Mouse (Mus musculus): Measurements from ENCODE around the gene Slc16a5.

Slc16a5 gene

GRCm38 (mm10) chr11:115519581-115519980, 57.3 kb downstream of the Slc16a5 start:
- no peak for DNase-seq

DNA sequence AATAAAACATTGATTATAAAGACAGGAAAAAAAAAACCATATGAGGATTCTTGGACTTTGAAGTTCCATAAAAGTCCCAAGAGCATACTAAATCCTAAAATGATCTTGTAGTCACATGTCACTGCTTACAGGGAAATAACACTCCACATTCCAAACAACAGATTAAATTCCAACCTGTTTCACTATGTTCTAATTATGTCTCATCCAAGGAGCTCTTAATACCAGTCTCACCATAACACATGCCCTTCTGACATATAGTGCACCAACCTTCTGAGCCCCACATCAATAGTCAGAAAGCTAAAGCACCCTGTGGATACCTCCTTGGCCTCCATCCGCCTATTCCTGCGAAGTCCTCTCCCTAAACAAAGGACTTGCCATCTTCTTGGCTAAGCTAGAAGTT, 57.9 kb downstream of the Slc16a5 start:
- DNase-seq = no peak

DNA sequence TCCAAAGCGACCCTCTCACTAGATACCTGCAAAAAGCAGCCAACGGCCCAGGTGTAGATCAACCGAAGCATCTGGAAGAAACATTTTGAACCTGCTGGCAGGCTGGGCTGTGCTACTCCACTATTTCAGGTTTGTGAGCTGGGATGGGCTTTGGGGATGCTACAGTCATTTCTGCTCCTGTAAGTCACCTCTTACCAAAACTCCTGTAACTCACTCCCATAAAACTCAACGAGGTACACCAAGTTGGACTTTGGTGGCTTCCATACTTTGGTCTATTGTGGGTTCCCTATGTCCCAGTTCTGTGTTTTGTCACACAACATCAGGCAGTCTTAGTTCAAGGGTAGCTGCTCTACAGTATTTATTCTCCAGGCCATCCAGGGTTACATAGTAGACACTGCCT, 58.8 kb downstream of the Slc16a5 start:
- no peak for DNase-seq

GRCm38 (mm10) chr11:115522238-115522637, 60.0 kb downstream of the Slc16a5 start:
- DNase-seq = no peak

- no peak for DNase-seq
Observed at GRCm38 (mm10) chr11:115522703-115523102, 60.4 kb downstream of the Slc16a5 start.
